Mouse (Mus musculus) monocyte, adult 2 months (primary cell): ENCODE results near the gene Prss57.

Experiments
- DNase-seq, 2 experiments: peaks; one replicate each; pipeline ENCODE4 v3.0.0; 2022; ENCODE audit warnings: low spot score in 2 of 2, low read depth in 1 of 2

Prss57 gene

DNA sequence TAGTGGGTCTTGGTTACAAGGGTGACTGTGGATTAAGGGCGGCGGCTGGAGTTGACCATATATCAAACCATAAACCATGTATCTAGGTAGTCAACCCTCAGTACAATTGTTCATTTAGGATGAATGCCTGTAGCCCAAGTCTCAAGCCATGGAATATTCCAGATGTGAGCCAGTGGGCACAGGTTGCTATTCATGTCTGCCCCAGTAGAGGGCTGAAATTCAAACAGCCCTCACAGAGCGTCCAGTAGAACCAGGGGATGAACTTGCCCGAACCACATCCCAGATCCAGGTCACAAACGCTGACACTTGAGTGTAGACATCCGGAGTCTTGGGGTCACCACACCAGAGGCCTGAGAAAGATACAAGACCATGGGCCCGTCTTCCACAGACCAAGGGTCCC is 7.7 kb downstream of the Prss57 start:
- no peak for DNase-seq

DNA sequence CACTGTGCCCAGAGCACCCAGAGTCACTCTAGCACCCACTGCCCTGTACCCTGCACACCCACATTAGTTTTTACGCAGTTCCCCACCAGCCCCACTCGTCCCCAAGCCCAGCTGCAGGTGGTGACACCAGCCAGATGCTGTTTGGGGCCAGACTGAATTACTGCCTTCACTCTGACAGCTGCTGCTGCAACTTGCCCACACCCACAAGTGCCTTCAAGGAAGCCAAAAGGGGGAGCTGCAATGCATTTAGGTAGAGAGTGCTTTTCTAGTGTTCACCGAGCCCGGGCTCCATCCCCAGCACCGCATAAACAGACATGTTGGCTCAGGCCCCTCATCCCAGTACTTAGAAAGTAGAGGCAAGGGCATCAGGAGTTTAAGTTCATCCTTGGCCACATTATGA is 8.8 kb downstream of the Prss57 start:
- DNase-seq, result no peak

DNA sequence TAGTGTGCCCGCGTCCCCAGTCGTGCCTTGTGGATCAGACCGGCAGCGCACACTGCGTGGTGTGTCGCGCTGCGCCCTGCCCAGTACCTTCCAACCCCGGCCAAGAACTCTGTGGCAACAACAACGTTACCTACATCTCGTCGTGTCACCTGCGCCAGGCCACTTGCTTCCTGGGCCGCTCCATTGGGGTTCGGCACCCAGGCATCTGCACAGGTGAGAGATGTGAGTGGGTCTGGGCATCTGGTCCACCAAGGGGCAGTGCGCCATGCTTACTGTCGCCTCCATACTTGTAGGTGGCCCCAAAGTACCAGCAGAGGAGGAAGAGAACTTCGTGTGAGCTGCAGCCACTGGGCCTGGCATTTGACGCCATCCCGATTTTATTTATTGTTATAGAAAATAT is 9.6 kb downstream of the Prss57 start:
- DNase-seq, result no peak

DNA sequence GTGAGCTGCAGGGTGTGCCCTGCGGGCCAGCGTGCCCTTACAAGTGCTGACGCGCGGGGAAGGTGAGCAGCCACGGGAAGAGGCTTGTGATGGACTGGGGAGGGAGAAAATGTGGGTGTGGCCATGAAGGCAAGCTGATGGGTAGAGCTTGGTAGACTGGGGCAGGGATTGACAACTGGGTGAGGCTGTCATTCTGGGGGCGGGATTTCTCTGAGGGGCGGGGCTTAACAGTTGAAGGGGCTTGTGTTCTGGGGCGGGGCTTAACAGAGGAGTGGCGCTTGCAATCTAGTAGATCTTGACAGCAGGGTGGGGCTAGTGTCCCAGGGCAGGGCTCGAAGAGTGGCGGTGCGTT is 10.1 kb downstream of the Prss57 start:
- DNase-seq, result no peak

DNA sequence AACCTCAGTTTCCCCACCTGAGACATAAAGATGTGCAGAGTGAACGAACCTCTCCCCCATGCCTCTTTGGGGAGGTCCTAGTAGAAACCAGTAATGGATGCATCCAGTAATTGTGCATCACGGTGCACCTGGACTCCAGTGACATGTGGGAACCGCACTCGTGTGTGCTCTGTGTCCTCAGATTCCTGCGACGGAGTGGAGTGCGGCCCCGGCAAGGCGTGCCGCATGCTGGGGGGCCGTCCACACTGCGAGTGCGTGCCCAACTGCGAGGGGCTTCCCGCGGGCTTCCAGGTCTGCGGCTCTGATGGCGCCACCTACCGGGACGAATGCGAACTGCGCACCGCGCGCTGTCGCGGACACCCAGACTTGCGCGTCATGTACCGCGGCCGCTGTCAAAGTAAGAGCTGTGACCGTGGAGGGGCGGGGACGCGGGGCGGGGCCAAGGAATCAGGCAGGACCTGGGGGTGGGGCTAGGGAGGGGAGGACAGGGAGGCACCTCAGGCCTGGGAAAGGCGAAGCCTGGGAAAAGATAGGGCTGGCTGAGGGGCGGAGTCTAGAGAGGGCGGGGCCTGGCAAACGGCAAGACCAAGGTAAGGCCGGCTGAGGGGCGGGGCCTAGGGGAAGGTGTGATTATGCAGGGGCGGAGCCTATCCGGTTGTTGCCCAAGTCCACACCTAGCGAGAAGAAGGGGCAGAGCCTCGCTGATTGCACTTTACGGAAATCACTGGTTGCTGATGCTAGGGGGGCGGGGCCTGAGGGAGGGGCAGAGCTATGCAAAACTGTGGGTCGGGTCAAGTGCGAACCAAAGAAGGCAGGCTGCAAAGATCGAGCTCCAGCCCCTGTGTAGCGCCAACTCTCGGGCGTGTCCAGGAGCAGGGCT is 10.7 kb downstream of the Prss57 start:
- peak; percentile 92 to 93 for DNase-seq

DNA sequence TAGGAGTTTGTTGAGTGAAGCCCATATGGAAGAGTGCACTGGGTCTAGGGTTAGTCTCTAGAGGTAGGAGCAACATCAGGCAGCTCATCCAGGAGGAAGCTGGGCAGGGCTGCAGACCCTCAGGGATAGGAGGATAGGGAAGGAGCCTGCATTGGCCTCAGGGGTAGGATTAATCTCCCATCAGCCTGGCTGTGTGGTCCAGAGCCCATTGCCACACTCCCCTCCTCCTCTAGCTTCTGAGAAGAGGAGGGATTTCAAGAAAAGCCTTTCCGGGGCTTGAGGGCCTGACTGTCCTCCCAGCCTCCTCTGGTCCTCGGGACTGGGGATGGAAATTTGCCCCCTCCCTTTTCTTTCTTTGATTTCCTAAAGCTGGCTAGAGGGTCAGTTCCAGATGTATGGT is 11.6 kb downstream of the Prss57 start:
- DNase-seq, result no peak

DNA sequence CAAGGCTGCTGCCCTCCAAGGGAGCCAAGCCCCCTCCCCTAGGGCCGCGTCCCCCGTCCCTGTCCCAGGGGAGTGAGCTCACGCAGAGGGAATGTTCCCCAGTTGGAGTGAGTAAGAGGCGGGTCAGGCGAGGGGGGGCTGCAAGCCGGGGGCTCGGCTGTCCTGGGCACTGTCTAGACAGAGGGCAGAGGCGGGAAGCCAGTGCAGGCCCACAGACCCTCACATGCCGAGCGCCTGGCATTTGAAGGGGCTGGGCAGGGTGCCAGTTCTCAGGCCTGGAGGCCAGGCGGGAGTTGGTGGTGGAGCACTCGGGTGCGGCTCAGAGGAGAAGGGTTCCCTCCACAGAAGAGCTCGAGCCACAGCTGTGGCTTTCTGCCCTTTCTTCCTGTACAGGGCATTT is 12.8 kb downstream of the Prss57 start:
- no peak for DNase-seq

DNA sequence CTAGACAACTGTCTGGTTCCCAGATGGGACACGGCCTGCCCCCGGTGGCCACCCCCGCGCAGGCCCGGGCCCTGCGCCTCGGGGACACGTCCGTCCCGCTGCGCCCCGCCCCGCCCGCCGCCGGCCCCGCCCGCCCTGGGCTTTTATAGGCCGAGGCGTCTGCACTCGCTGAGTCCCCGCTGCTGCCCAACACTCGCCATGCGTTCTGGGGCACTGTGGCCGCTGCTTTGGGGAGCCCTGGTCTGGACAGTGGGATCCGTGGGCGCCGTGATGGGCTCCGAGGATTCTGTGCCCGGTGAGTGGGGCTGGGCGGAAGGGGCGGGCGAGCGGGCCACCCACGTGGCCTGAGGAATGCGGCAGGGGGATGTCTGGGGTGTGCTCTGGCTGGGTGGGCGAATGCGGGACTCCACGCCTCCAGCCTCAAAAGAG is 13.6 kb downstream of the Prss57 start, which contains the start of gene Fstl3:
Fstl3 (plus strand) TSS at position 170 of the 429 bp plus-strand sequence.
- no peak for DNase-seq

DNA sequence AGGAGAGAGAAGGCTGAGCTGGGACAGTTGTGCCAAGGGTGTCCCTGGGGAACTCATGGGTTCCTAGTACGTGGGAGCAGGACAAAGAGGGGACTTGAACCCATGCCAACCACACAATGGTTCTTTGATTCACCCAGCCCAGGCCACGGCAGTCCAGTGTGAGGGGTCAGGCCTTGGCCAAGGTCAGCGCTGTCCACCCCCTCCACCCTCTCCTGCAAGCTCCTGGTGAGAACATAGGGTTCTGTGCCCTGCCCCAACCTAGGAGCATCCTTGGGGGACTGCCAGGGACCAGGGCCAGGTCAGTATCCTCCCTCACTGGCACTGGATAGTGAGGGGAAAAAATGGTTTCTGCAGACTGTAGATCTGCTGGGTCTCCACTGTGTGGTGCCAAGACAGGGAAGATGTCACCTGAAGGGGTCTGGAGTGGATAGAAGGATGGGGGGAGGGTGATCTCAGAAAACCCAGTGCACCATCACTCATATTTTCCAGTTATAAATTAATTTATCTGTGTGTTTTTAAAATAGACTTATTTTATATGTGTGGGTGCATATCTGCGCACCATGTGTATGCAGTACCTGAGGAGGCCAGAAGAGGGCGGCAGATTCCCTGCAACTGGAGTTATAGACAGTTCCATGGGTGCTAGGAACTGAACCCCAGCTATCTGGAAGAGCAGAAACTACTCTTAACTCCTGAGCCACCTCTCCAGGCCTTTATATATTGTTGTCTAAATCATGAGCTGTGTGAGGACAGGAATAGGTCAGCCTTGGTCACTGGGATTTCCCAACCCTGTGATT is 16.1 kb downstream of the Prss57 start:
- DNase-seq, result no peak

DNA sequence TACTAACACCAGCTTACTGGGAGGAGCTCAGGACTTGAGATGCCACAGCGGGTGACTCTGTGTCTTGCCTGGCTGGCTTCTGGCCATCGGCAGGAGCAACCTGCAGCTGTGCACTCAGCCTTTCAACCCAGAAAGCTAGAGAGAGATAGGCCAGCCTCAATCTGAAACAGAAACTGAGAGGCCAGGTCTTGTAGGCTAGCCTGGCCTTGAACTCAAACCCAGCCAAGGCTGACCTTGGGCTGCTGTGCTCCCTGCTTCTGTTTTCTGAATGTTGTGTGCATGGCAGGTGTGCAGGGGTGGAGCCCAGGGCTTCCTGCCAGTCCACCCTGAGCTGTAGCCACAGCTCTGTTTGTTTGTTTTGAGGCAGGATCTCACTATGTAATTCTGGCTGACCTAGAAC is 17.6 kb downstream of the Prss57 start:
- DNase-seq, result no peak

DNA sequence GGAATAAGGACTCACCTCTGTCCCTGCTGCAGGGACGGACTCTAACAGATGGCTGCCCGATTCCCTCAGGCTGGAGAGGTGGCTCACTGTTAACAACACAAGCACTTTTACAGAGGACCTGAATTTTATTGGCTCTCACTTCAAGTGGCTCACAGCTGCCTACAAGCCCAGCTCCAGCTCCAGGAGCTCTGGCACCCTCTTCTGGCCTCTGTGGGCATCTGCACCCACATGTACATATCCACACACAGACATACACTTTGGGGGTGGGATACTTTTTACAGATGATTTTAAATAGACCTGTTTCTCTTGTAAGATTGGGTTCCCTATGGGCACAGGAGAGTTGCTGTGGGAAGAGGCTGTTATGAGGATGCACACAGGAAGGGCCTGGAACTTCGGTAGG is 18.4 kb downstream of the Prss57 start:
- no peak for DNase-seq

DNA sequence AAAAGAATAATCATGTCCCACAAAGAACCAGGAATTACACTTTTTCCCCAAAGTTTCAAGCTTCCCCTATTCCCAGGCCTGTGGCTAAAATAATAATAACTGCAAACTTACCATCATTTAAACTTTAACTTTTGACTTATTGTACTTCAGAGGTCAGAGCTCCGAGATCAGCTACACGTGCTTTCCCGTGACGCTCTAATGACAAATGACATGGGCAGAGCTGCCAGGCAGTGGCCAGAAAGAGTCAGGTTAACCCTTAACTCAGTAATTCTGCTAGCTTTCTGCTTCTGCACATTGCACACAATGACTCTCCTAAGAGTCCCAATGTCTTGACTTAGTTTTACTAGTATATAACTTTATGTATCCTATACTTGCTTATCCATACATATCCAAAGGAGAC is 21.4 kb downstream of the Prss57 start:
- no peak for DNase-seq

DNA sequence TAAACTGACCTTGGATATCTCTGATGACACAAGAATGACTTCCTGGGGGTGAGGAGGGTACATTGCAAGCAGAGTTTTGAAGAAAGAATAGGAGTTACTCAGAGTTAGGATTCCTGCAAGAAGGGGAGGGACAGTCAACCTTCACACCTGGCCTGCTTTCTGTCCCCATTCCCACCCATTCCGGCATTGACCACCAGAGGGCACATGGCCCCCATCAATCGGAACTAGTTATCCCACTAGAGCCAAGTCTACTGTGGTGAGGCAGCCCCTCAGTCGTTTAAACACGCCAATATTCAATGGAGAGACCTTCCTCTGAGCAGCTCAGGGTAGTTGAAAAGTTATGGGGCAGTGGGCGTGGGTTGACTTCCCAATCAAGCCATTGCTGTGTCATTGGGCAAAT is 22.4 kb downstream of the Prss57 start:
- no peak for DNase-seq

DNA sequence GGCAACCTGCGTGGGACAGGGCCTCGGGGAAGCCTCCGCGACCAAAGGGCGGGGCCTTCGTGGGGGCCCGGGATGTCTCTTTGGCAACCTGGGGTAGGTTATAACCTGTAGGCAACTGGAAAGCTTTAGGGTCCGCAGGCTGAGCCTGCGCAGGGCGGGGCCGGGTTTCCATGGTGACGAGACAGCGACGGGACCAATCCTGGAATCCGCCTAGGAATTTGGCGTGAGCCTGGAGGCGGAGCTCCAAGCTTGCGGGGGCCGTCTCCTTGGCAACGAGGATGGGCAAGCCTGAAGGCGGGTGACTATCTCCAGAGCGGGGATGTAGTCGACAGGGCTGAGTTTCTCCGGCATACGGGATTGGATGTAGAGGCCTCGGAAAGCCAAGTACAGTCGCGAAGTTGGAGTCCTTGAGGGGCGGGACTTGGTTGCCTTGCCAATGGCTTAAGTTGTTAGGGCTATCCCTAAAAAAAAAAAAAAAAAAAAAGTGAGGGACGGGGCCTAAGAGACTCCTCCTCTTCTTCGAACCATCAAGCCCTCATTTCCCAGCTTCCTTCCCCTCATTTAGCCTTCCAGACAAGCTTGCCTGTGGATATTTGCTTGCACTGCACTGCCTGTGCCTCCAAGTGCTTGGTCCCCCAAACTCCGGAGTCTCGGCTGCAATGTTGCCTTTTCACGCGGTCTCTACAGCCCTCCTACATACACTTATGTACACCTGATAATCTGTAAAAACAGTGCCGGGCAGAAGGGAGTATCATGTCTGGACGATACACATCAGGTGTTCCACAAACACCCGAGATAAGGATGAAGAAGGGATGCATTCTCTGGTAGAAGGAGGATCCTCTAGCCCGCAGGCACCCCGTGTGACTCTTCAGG is 23.2 kb downstream of the Prss57 start:
- peak; percentile 36 to 42 for DNase-seq

DNA sequence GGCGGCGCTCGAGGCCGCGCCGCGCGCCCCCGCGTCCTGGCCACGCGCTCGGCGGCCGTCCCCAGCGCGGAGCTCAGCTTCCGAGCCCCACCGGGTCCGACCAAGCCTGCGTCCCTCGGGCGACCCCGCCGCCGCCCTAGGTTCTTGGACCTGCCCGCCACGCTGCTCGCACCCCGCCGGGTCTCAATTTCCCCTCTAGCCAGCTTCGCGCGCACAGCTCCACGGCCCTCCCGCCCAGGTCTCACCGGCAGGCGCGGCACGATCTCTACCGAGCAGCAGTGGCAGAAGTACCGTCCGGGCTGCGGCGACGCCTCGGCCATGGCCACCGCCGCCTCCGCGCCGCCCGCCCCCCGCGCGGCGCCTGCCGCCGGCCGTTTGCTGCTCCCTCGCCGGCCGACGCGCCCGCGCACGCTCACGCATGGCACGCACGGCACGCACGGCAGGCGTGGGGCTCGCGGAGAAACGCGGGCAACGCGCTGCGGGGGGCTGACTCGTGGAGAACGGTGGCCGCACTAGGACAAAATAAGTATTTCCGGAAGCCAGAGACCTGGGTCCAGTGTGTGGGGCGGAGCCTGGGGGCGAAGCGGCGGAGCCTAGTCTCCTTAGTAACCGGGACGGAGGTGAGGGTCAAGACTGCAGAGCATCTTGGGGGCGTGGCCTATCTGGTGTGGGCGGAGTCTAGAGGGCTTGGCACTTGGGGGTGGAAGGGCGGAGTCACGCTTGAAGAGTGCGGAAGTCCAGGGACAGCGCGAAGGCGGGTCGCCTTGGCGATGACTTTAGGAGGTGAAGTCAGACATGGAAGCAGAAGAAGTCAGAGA is 24.0 kb downstream of the Prss57 start, which contains the start of gene Rnf126:
Rnf126 (minus strand) TSS at position 445 of the 818 bp plus-strand sequence.
- DNase-seq, result peak; percentile 99 to 100

DNA sequence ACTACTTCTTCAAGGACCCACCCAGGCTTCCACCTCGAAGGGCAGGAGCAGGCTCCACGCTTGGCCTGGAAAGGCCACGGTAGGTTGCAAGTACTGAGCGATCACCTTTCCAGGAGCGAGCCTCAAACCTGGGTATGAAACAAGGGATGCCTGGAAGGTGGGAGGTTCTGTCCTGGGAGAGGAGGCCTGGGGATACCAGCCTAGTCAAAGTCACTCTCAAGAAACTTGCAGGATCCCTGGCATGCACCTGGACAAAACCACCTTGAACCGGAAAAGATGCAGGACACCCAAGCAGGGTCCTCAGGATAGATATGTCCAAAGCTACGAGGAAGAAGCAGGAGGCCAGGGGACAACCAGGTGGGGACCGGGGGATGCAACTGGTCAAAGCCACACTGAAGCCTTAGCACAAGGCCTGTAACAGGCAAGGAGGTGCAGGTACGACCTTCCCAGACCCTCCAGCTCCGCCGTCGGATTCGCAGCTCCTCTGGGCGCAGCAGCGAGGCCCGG is 24.7 kb downstream of the Prss57 start:
- no peak for DNase-seq

DNA sequence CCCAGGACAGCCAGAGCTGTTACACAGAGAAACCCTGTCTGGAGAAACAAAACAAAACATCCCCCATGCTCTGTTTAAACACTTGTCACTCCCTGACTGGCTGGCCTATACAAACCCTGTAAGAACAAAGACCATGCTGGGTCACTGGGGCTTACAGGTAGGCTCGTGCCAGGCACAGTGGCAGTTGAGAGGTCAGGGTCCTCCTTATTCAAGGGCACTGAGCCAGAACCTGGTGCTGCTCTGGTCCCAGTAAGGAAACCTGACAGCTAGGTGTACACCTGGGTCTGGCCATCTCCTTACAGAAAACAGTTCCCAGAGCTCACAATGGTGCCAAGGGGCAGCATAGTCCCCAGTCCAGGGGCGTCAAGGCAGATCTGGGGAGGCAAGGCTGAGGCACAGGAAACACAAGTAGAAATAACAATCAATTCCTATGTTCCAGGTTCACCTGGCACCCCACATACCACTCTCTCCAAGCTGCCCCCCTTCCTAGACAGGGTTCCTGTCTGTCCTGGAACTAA is 25.5 kb downstream of the Prss57 start:
- no peak for DNase-seq

DNA sequence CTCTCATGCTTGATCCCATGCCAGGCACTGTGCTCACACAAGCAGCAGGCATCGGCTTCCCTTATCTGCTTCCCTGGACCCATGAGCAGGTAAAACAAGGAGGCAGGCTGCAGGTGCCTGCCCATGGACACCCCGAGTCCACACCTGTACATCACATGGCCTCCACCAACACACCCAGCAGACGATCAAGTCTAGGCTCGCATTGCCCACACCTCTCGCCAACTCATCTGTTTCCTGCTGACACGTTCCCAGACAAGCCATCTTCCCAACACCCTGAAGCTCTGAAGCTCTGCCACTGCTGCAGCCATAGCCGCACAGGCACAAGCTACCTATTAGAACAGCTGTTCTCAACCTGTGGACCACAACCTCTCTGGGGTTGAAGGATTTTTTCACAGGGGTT is 26.5 kb downstream of the Prss57 start:
- DNase-seq, result no peak

DNA sequence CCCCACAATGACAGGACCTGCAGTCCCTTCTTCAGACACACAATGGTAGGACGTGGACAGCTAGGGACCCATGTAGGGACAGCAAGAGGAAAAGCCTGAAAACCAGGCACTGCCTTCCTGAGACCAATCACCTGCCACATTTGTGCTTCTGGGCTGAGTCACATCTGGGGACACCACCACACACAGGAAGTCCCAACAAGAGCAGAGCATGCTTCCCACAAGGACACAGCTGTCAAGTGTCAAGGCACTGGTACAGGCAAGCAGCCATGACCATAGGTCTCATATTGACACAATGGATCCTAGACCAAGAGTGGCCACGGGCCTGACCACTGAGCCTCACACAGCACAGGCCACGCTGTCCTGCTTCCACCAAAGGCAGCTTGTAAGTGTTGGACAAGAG is 27.9 kb downstream of the Prss57 start:
- no peak for DNase-seq

DNA sequence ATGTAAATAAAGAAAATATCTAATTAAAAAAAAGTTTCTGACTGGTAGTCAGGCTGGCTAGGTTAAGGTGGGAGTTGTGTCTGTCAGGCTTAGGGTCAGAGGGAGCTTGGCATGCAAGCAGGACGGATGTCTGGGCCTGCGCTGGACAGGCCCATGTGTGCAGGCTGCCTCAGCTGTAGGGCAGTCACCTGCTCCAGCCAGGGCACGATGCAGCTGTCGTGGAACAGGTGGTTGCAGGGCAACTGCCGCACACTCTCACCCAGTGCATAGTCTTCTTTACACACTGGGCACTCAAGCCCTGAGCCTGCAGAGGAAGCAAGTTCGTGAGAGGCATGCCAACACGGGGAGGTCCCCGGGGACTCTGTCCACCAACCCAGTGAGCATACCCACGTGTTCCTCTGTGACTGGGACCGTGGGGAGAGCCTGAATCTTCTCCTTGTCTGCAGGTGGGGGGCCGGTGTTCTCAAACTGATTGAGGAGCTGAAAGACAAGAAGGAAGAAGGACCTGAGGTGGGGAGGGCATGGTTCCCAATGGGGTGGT is 30.1 kb downstream of the Prss57 start:
- DNase-seq, result no peak
